Mouse (Mus musculus) liver, adult 2 months (tissue): ENCODE data around the gene Fam92b.

Experiments
- CTCF ChIP-seq: fragments of 200-500 bp; IDR thresholded peaks from 2 replicates; pipeline ENCODE4 v1.5.1; 2011; ENCODE audit warnings: low read depth, low read length, control low read depth
- POLR2A ChIP-seq: fragments of 200-500 bp; IDR thresholded peaks from 2 replicates; pipeline ENCODE4 v1.6.1; 2011; ENCODE audit warnings: low read length, control low read depth; ENCODE audit not compliant: insufficient read depth; ENCODE audit errors: extremely low read depth

DNA sequence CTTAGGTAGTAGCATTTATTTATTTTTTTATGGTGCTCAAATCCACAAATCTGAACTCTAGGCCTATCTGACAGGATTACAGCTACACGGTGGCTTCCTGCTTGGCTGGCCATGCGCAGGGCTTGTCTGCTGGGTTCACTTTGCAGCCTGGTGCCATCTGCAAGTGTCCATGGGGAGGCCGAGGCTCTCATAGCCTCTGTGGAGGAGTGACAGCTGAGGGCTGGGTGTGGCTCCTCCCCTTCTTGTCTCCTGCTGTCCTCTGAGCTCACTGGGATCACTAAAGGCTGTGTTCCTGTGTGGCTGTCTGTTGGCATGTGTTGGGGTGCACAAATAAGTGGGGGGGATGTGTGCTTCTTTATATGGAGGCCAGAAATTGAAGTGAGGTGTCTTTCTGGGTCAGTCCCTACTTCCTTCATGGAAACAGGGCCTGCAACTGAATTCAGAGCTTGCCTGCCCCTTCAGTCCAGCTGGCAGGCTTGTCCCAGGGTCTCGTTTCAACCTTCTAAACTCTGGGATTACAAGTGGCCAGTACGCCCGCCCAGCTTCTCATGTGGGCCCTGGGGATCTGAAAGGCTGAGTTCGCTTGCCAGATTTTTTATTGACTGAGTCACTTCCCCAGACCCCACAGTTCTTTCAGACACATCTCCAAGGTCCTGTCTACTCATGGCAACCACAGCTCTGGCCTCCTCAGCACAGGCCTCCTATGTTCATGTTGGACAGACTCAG, 38.3 kb upstream of the Fam92b start:
- TF ChIP-seq POLR2A (no peak), CTCF (no peak)
